Mouse (Mus musculus) layer of hippocampus, adult 2 months (tissue): Measurements from ENCODE around the gene March5. TPM values are rescaled to one million over a fixed set of nuclear protein-coding genes. Genes with fewer than 3 reads are reported as not detected.

Source experiments
- DNase-seq, 2 experiments: peaks; one replicate each; pipeline ENCODE4 v3.0.0; 2022; ENCODE audit warnings: low spot score in 2 of 2
- H3K27ac ChIP-seq: fragments of 200-600 bp; 2 replicates; pipeline ENCODE4 v1.8.1; 2022
- H3K4me3 ChIP-seq: fragments of 200-600 bp; 2 replicates; pipeline ENCODE4 v1.8.1; 2022; ENCODE audit warnings: mild to moderate bottlenecking
- CTCF ChIP-seq: fragments of 200-600 bp; conservative IDR thresholded peaks from 2 replicates; pipeline ENCODE4 v1.8.1; 2022; ENCODE audit warnings: antibody characterized with exemption, mild to moderate bottlenecking, moderate library complexity
- total RNA-seq, 2 experiments: library from RNA; stranded (reverse); gene quantifications; 2 replicates each; pipeline ENCODE4 v1.2.3; 2021

The March5 gene
- total RNA-seq, 2 experiments from 2014 or later: 80.4 to 90.4 TPM

DNA sequence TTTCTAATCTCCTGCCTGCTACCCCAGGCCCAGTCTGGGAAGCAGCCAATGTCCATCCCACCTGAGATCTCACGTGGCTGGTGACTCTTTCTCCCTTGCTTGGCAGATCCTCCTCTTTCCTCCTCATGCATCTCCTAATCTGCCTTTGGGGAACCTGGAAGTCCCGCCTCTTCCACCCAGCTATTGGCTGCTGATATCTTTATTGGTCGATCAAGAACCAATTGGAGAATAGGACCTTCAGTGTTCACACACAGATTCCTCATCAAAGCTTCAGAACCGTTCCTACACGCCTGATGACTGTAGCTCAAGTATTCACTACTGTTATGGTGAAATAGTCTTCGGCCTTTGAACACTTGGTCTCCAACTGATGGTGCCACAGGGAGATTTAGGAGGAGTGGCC is 44.8 kb downstream of the March5 start:
- DNase-seq: no peak
- no peak overlapping the region for H3K4me3 ChIP-seq
- no peak for TF ChIP-seq CTCF
- H3K27ac ChIP-seq: no peak overlapping the region

DNA sequence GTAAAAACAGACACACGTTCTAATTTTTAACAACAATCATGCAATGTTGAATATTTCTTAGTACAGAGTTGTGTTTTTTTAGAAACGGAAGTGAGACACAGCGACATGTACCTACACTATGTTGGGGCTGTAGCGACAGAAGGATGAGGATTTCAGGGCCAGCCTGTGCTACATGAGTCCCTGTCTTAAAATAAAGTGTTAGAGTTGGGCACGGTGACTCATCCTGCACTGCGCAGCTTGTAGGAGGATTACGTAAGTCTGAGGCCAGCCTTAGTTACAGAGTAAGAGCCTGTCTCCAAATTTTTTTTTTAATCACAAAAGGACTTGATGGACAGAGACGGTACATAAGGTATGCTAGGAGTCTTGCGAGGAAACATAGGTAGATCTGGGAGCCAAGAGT is 48.0 kb downstream of the March5 start:
- DNase-seq: peak; percentile 37 to 64
- no peak for TF ChIP-seq CTCF
- no peak overlapping the region; the same call in 1 of the 2 replicates for H3K27ac ChIP-seq
- no peak overlapping the region for H3K4me3 ChIP-seq

DNA sequence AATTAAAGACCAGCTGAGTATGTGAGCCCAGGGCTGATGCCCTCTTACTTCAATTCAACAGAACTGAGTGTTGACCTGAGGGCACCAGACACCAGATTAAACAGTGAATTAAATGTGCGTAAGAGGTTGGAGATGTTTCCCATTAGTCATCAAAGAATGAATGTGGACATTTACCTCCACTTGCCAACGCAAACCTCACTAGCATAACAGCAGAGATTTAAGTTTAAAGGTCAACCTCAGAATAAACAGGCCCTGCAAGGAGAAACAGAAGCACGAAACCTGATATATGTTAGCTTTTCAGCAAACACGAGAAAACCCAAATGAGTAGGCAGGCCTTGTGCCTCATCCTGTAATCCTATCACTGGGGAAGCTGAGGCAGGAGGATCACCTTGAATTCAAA is 55.0 kb downstream of the March5 start:
- H3K4me3 ChIP-seq: no peak overlapping the region
- DNase-seq: no peak
- no peak for TF ChIP-seq CTCF
- H3K27ac ChIP-seq: no peak overlapping the region

DNA sequence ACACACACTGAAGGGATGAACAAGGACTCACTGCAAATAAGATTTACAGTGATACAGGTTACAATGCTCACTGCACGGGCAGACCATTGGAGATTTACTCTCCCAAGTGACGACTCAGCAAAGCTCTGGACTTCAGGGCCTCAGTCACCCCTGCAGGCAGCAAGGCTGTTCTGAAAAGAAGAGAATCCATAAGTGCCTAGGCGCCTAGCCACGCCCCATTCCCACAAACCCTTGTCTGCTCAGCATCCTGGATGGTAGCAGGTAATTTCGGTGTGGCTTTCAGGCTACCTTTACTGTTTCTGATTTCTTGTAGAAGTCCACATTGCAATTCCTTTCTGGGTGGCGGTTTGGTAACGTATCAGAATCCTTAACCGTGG is 56.2 kb downstream of the March5 start:
- DNase-seq: no peak
- Histone ChIP-seq H3K27ac (peak overlapping the region; percentile 80; the same call in 1 of the 2 replicates), H3K4me3 (peak overlapping the region; percentile 28; the same call in 1 of the 2 replicates)
- TF ChIP-seq CTCF: no peak

DNA sequence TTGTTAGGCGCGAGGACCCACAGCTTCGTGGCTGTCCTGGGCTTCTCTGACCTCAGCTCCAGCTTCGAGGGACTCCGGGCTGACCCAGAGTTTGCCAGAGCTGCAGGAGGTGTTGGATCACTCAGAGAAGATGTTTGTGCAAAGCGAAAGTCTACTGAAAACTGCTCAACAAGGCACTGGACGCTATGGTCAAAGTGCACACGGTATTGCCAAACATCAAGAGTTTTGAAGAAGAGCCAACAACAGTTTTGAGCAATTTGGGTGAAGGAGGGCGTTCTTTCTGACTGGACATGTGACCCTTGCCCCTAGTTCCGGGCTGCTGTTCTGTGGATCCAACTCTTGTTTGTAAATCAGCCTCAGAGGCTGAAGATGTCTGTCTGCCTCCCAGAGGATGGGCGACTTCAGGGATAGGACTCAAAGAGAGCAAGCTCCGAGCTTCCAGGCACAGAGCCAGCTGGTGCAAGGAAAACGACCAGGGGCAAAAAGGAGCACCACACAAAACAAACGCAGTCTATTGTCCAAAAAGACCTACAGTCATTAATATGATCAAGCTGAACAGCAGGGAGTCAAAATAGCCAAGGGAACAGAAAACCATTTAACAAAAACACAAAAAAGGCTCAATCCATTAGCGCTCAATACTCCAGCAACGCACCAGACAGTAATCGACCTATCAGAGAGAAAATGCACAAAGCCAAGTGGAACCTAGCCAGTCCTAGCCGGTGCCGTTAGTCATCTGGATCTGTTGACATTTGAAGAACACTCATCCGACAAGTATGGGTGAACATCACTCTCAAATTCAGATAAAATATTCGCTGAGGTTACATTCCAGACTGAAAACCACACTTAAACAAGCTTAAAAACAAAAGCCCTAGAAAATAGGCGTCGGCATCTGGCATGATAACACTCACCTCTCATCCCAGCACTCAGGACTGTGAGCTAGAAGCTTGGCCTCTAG is 56.9 kb downstream of the March5 start:
- Histone ChIP-seq H3K27ac (peak overlapping the region; percentile 80), H3K4me3 (peak overlapping the region; percentile 28)
- TF ChIP-seq CTCF: no peak
- DNase-seq: peak; percentile 58 to 59

DNA sequence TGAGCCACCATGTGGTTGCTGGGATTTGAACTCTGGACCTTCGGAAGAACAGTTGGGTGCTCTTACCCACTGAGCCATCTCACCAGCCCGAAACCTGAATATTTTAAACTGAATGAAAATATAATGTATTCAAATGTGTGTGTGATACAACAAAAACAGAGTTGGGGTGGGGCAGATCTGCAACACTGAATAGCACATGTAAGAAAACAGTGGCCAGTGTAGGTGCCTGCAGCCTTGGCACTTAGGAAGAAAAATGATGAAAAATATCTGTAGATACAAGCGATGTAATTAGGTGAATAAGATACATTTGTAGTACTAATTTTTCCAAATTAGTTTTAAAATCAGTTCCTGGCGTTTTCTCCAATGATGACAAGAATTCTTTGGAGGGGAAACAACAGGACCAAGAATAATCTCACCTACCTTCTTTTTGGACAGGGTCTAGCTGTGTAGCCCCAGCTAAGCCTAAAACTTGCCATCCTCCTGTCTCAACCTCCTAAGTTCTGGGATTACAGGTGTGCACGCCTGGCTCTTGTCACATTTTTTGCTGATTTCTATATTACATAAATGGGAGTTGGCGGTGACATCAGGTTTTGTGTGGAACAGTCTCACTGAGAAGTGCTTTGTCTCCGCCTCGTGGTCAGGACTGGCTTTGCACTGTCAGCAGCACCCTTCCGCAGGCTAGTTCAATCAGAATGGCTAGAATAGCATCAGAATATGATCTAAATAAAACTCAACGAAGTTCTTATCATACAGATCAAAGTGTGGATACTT is 58.2 kb downstream of the March5 start:
- Histone ChIP-seq H3K4me3 (peak overlapping the region; percentile 24; the same call in 1 of the 2 replicates), H3K27ac (peak overlapping the region; percentile 92)
- peak; percentile 91 to 99 for DNase-seq
- peak; percentile 91 for TF ChIP-seq CTCF

DNA sequence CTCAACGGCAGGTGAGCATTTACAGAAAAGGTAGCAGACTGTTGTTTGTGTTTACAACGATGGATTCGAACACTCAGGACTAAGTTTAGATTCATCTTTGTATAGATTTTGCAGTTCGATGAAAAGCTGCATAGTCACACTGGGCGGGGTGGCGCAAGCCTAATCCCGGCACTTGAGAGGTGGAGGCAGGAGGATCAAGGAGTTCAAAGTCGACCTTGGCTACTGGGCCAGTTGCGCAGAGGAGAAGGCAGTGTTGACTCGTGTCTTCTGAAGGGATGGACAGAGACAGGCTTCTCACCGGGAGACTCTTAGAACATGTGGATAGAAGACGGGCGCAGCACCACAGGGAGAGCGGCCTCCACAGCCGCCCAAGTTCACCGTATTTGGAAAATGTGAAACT is 61.8 kb downstream of the March5 start:
- no peak overlapping the region for H3K27ac ChIP-seq
- no peak overlapping the region for H3K4me3 ChIP-seq
- DNase-seq: no peak
- no peak for TF ChIP-seq CTCF

Other genes with a start within 250 kb of the March5 start
- gene Cpeb3, start 1.1 kb downstream of the March5 start, total RNA-seq: 10 to 100 TPM; 69.7 to 76.8 TPM
- gene Ide, start 130.3 kb downstream of the March5 start, total RNA-seq: 10 to 100 TPM; 34.9 to 56.2 TPM
- gene Kif11, start 168.9 kb downstream of the March5 start, total RNA-seq: 1 to 10 TPM; 1.1 to 1.3 TPM
- gene Hhex, start 227.3 kb downstream of the March5 start, total RNA-seq: 1 to 10 TPM; 1.7 to 2.4 TPM